Mouse (Mus musculus) embryonic facial prominence, embryonic 12.5 days (tissue): ENCODE data around the gene Cpt1c. TPM values are rescaled to one million over a fixed set of nuclear protein-coding genes. Genes with fewer than 3 reads are reported as not detected.

Experiments used
- ATAC-seq: fragments of 200-750 bp; cut with Nextera tagmentation; 2 replicates; pipeline ENCODE4 v1.8.0; 2017; ENCODE audit not compliant: insufficient number of reproducible peaks, insufficient read depth, low FRiP score, low TSS enrichment
- H3K27ac ChIP-seq: fragments of 300-500 bp; sonication (generic); 2 replicates; pipeline ENCODE4 v1.5.1; 2016; ENCODE audit warnings: mild to moderate bottlenecking
- H3K27me3 ChIP-seq: fragments of 300-500 bp; sonication (generic); 2 replicates; pipeline ENCODE4 v1.6.1; 2016; ENCODE audit warnings: mild to moderate bottlenecking, moderate library complexity
- H3K36me3 ChIP-seq: fragments of 300-500 bp; sonication (generic); 2 replicates; pipeline ENCODE4 v1.6.1; 2016; ENCODE audit warnings: mild to moderate bottlenecking
- H3K4me1 ChIP-seq: fragments of 300-500 bp; sonication (generic); 2 replicates; pipeline ENCODE4 v1.6.1; 2016
- H3K4me2 ChIP-seq: fragments of 300-500 bp; sonication (generic); replicated peaks from 2 replicates; pipeline ENCODE4 v1.6.1; 2016; ENCODE audit warnings: mild to moderate bottlenecking, moderate library complexity
- H3K4me3 ChIP-seq: fragments of 300-500 bp; sonication (generic); 2 replicates; pipeline ENCODE4 v1.5.1; 2016; ENCODE audit warnings: mild to moderate bottlenecking
- H3K9ac ChIP-seq: fragments of 300-500 bp; sonication (generic); 2 replicates; pipeline ENCODE4 v1.6.1; 2016; ENCODE audit warnings: mild to moderate bottlenecking, moderate library complexity
- H3K9me3 ChIP-seq: fragments of 300-500 bp; sonication (generic); 2 replicates; pipeline ENCODE4 v1.6.1; 2016; ENCODE audit warnings: mild to moderate bottlenecking, moderate library complexity
- WGBS: fragments of 180-500 bp; shearing (Covaris S2); methylation state at CpG from one replicate; pipeline ENCODE4 v1.1.7; 2016; 5-methylcytosine and 5-hydroxymethylcytosine counted together
- polyA plus RNA-seq: library from polyadenylated mRNA; unstranded; fragments of >200 nt; fragmentation: Nextera tagmentation; extraction: Ambion mirVana; gene quantifications from 2 replicates; pipeline ENCODE4 v1.2.1, GENCODE M21; 2016

Cpt1c gene
- polyA plus RNA-seq, 1 experiment from 2014 or later, result 32.9 TPM

GRCm38 (mm10) chr7:44938680-44939079 is 36.0 kb downstream of the Cpt1c start:
- H3K9me3 ChIP-seq, result no peaks in the 10 kb centered on the region
- ATAC-seq, result no peak
- 87% methylated on average over 4 of the region's 4 CpGs for WGBS
- H3K36me3 ChIP-seq, result no peaks in the 10 kb centered on the region
- no peak overlapping the region for H3K27ac ChIP-seq
- no peaks in the 10 kb centered on the region for H3K27me3 ChIP-seq
- H3K9ac ChIP-seq, result no peak overlapping the region
- no peak overlapping the region for H3K4me2 ChIP-seq
- no peak overlapping the region for H3K4me3 ChIP-seq
- no peaks in the 10 kb centered on the region for H3K4me1 ChIP-seq

GRCm38 (mm10) chr7:44929204-44930151 is 45.2 kb downstream of the Cpt1c start, which contains the start of gene Ap2a1:
Ap2a1 (minus strand) TSS chr7:44929496.
- Histone ChIP-seq H3K27me3 (no peaks in the 10 kb centered on the region), H3K9ac (peak within 1 kb of the TSS; percentile 90), H3K36me3 (peaks cover 13% of the 10 kb centered on the region), H3K4me3 (peak within 1 kb of the TSS; percentile 97), H3K4me1 (peaks cover 20% of the 10 kb centered on the region), H3K27ac (peak within 1 kb of the TSS; percentile 82), H3K4me2 (peak within 1 kb of the TSS; percentile 80), H3K9me3 (no peaks in the 10 kb centered on the region)
- 1% methylated on average over 84 of the region's 84 CpGs for WGBS
- ATAC-seq, result peak; percentile 100

DNA sequence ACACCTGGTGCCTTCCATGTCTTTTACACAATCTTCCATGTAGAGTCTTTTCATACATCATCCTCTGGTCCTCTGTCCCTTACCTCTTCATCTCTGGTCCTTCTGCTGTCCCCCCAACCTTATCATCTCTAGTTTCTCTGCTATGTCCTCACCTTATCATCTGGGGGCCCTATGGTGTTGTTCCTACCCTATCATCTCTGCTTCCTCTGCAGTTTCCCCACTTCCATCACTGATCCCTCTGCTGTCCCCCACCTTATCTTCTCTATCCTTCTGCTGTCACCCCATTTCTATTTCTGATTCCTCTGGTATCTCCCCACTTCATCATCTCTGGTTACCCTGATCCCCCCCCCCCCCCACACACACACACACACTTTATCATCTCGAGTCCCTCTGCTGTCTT is 46.1 kb downstream of the Cpt1c start:
- 11% methylated on average over 1 of the region's 1 CpGs for WGBS
- Histone ChIP-seq H3K4me1 (peaks cover 20% of the 10 kb centered on the region), H3K4me3 (peak overlapping the region; percentile 97), H3K27me3 (no peaks in the 10 kb centered on the region), H3K36me3 (peaks cover 22% of the 10 kb centered on the region), H3K9me3 (no peaks in the 10 kb centered on the region), H3K9ac (peak overlapping the region; percentile 90), H3K4me2 (peak overlapping the region; percentile 80), H3K27ac (no peak overlapping the region)
- ATAC-seq, result no peak

DNA sequence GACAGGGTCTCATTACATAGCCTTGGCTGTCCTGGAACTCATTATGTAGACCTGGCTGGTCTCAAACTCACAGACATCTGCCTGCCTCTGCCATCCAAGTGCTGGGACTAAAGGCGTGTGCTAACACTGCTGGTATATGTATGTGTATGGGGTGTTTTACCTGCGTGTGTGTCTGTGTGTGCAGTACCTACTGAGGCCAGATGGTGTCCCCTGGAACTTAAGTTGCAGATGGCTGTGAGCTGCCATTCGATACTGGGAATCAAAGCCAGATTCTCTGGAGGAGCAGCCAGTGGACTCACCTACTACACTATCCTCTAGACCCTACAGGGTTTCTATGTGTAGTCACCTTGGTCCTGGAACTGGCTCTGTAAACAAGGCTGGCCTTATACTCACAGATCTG is 49.2 kb downstream of the Cpt1c start:
- no peak overlapping the region for H3K27ac ChIP-seq
- no peak for ATAC-seq
- WGBS, result 70% methylated on average over 3 of the region's 3 CpGs
- H3K4me1 ChIP-seq, result peaks cover 18% of the 10 kb centered on the region
- no peak overlapping the region for H3K4me2 ChIP-seq
- peaks cover 42% of the 10 kb centered on the region for H3K36me3 ChIP-seq
- no peak overlapping the region for H3K4me3 ChIP-seq
- H3K9me3 ChIP-seq, result no peaks in the 10 kb centered on the region
- no peak overlapping the region for H3K9ac ChIP-seq
- H3K27me3 ChIP-seq, result no peaks in the 10 kb centered on the region

- no peak overlapping the region for H3K9ac ChIP-seq
- no peak for ATAC-seq
- H3K4me1 ChIP-seq, result peaks cover 2% of the 10 kb centered on the region
- H3K9me3 ChIP-seq, result no peaks in the 10 kb centered on the region
- H3K4me2 ChIP-seq, result no peak overlapping the region
- no peak overlapping the region for H3K4me3 ChIP-seq
- no peaks in the 10 kb centered on the region for H3K27me3 ChIP-seq
- no peak overlapping the region for H3K27ac ChIP-seq
- peaks cover 44% of the 10 kb centered on the region for H3K36me3 ChIP-seq
These were observed 52.1 kb downstream of the Cpt1c start for GRCm38 (mm10) chr7:44922530-44922929.

DNA sequence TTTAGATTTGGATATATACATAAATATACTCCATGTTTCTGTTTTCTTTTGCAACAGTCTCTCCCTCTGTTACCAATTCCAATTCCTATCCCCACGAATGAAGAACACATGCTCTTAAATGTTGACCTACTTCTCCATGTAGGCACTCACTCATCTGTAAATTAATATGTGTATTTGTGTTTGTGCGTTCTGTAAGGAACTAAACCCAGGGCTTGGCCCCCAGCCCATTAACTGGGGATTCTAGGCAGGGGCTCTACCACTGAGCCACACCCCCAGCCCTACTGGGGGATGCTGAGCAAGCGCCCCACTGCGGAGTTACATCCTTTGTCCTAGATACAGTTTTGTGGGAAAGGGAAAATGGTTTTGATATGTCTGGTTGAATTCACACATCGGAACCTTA is 55.5 kb downstream of the Cpt1c start:
- 80% methylated on average over 5 of the region's 5 CpGs for WGBS
- no peak overlapping the region for H3K4me3 ChIP-seq
- no peaks in the 10 kb centered on the region for H3K27me3 ChIP-seq
- H3K27ac ChIP-seq, result no peak overlapping the region
- H3K4me1 ChIP-seq, result no peaks in the 10 kb centered on the region
- H3K36me3 ChIP-seq, result peaks cover 50% of the 10 kb centered on the region
- no peak for ATAC-seq
- H3K9ac ChIP-seq, result no peak overlapping the region
- H3K9me3 ChIP-seq, result no peaks in the 10 kb centered on the region
- H3K4me2 ChIP-seq, result no peak overlapping the region

GRCm38 (mm10) chr7:44918219-44918618 is 56.4 kb downstream of the Cpt1c start:
- Histone ChIP-seq H3K4me3 (no peak overlapping the region), H3K27me3 (no peaks in the 10 kb centered on the region), H3K9ac (no peak overlapping the region), H3K27ac (no peak overlapping the region), H3K36me3 (peaks cover 51% of the 10 kb centered on the region), H3K4me2 (no peak overlapping the region), H3K4me1 (no peaks in the 10 kb centered on the region), H3K9me3 (no peaks in the 10 kb centered on the region)
- 86% methylated on average over 3 of the region's 3 CpGs for WGBS
- no peak for ATAC-seq

GRCm38 (mm10) chr7:44916881-44917280 is 57.8 kb downstream of the Cpt1c start:
- H3K27me3 ChIP-seq, result no peaks in the 10 kb centered on the region
- no peaks in the 10 kb centered on the region for H3K9me3 ChIP-seq
- H3K4me1 ChIP-seq, result no peaks in the 10 kb centered on the region
- WGBS, result 94% methylated on average over 4 of the region's 4 CpGs
- no peak; the same call in 1 of the 2 replicates for ATAC-seq
- H3K36me3 ChIP-seq, result peaks cover 50% of the 10 kb centered on the region
- no peak overlapping the region for H3K9ac ChIP-seq
- no peak overlapping the region for H3K4me3 ChIP-seq
- no peak overlapping the region for H3K4me2 ChIP-seq
- no peak overlapping the region for H3K27ac ChIP-seq

DNA sequence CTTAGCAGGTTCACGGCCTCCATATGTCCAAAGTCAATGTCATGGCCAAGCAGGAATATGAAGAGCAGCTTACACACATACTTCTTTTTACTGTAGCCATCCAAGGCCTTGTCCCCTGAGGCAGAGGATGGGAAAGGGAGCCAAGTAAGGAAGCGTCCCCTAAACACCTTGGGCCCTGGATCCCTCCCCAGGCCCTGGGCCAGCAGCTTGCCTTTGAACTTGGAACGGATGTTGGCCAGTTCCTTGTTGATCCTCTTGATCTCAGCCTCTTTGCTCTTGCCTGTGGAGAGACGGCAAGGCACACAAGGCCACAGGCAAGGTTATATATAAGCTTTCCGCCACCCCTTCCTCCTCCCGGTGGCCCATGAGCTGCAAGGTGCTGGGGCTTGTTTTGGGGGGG is 58.5 kb downstream of the Cpt1c start:
- Histone ChIP-seq H3K4me3 (no peak overlapping the region), H3K27ac (no peak overlapping the region), H3K36me3 (peaks cover 53% of the 10 kb centered on the region), H3K27me3 (no peaks in the 10 kb centered on the region), H3K4me1 (no peaks in the 10 kb centered on the region), H3K4me2 (no peak overlapping the region), H3K9ac (no peak overlapping the region), H3K9me3 (no peaks in the 10 kb centered on the region)
- WGBS, result 90% methylated on average over 6 of the region's 6 CpGs
- ATAC-seq, result no peak

DNA sequence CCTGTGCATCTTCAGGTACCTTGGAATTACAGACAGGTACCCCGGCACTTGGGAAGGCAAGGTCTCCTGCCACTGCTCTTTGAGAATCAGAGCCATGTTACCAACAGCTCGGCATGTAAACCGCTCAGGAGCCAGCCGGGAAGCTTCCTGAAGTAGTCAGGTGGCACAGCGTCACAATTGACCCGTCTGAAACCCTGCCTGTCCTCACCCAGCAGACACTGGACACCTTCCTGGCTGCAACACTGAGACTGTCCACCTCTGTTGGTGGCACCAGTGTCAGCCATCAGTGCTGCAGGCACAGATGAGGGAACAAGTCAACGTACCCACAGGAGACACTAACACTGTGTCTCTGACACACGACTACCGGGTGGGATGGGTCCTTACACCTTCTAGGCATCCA is 59.3 kb downstream of the Cpt1c start:
- Histone ChIP-seq H3K27me3 (no peaks in the 10 kb centered on the region), H3K4me1 (no peaks in the 10 kb centered on the region), H3K4me3 (no peak overlapping the region), H3K9me3 (no peaks in the 10 kb centered on the region), H3K4me2 (no peak overlapping the region), H3K9ac (no peak overlapping the region), H3K27ac (no peak overlapping the region), H3K36me3 (peaks cover 62% of the 10 kb centered on the region)
- ATAC-seq, result no peak
- WGBS, result 92% methylated on average over 9 of the region's 9 CpGs

GRCm38 (mm10) chr7:44914396-44914795 is 60.3 kb downstream of the Cpt1c start:
- Histone ChIP-seq H3K4me3 (no peak overlapping the region), H3K4me1 (no peaks in the 10 kb centered on the region), H3K9me3 (no peaks in the 10 kb centered on the region), H3K36me3 (peaks cover 67% of the 10 kb centered on the region), H3K27ac (no peak overlapping the region), H3K27me3 (no peaks in the 10 kb centered on the region), H3K9ac (no peak overlapping the region), H3K4me2 (no peak overlapping the region)
- no peak for ATAC-seq
- WGBS, result 88% methylated on average over 2 of the region's 2 CpGs
